Mouse (Mus musculus) liver, embryonic 14.5 days (tissue): ENCODE results near the gene Trim14. TPM values are rescaled to one million over a fixed set of nuclear protein-coding genes. Genes with fewer than 3 reads are reported as not detected.

Source experiments
- ATAC-seq: fragments of 200-750 bp; cut with Nextera tagmentation; 2 replicates; pipeline ENCODE4 v1.8.0; 2017; ENCODE audit warnings: moderate number of reproducible peaks, mild to moderate bottlenecking, moderate library complexity; ENCODE audit not compliant: insufficient read depth
- DNase-seq, 3 experiments: peaks; one replicate each; pipeline ENCODE4 v3.0.0-alpha.2; 2012 to 2013; ENCODE audit warnings: low read depth in 3 of 3, low spot score in 3 of 3
- H3K27ac ChIP-seq: fragments of 300-500 bp; sonication (generic); 2 replicates; pipeline ENCODE4 v1.5.1; 2014; ENCODE audit warnings: moderate library complexity, mild to moderate bottlenecking, control low read depth, inconsistent platforms
- H3K27me3 ChIP-seq: fragments of 300-500 bp; sonication (generic); 2 replicates; pipeline ENCODE4 v1.6.1; 2014; ENCODE audit warnings: mild to moderate bottlenecking, low read length, moderate library complexity; ENCODE audit not compliant: control insufficient read depth, insufficient read depth
- H3K36me3 ChIP-seq: fragments of 300-500 bp; sonication (generic); replicated peaks from 2 replicates; pipeline ENCODE4 v1.6.1; 2014; ENCODE audit warnings: low read depth; ENCODE audit not compliant: control insufficient read depth, insufficient read depth
- H3K4me1 ChIP-seq, 2 experiments: fragments of 200-500 bp in 1 of 2; fragments of 300-500 bp in 1 of 2; sonication (generic) in 1 of 2; replicated peaks; 2 replicates each; pipeline ENCODE4 v1.6.1; 2012 to 2014; ENCODE audit warnings: antibody characterized with exemption in 1 of 2, inconsistent platforms in 1 of 2, low read length in 1 of 2; ENCODE audit not compliant: control insufficient read depth in 2 of 2, insufficient read depth in 2 of 2
- H3K4me2 ChIP-seq: fragments of 300-500 bp; sonication (generic); 2 replicates; pipeline ENCODE4 v1.6.1; 2014; ENCODE audit warnings: low read depth, mild to moderate bottlenecking, control low read depth, moderate library complexity
- H3K4me3 ChIP-seq, 2 experiments: fragments of 200-500 bp in 1 of 2; fragments of 300-500 bp in 1 of 2; sonication (generic) in 1 of 2; 2 replicates each; pipeline ENCODE4 v1.5.1; 2012 to 2014; ENCODE audit warnings: low read depth in 2 of 2, low read length in 2 of 2, mild to moderate bottlenecking in 2 of 2, control low read depth in 1 of 2, inconsistent platforms in 1 of 2, moderate library complexity in 1 of 2; ENCODE audit not compliant: insufficient read depth in 1 of 2
- H3K9ac ChIP-seq: fragments of 300-500 bp; sonication (generic); replicated peaks from 2 replicates; pipeline ENCODE4 v1.6.1; 2014; ENCODE audit warnings: mild to moderate bottlenecking, control low read depth, moderate library complexity
- H3K9me3 ChIP-seq: fragments of 300-500 bp; sonication (generic); 2 replicates; pipeline ENCODE4 v1.6.1; 2016; ENCODE audit warnings: low read length, mixed read lengths; ENCODE audit not compliant: control insufficient read depth
- CTCF ChIP-seq: IDR thresholded peaks from 2 replicates; pipeline ENCODE4 v1.5.1; 2016; ENCODE audit warnings: antibody characterized with exemption, low read depth, control low read depth
- EP300 ChIP-seq: IDR thresholded peaks from 2 replicates; pipeline ENCODE4 v1.6.1; 2016; ENCODE audit warnings: antibody characterized with exemption, low read depth
- WGBS: fragments of 180-500 bp; shearing (Covaris S2); extraction: QIAGEN DNeasy Blood & Tissue Kit; methylation state at CpG from one replicate; pipeline ENCODE4 v1.1.7; 2014; ENCODE audit not compliant: insufficient replicate concordance; 5-methylcytosine and 5-hydroxymethylcytosine counted together
- polyA plus RNA-seq, 2 experiments: library from polyadenylated mRNA; depleted of rRNA in 1 of 2; stranded (reverse) in 1 of 2; unstranded in 1 of 2; fragments of >200 nt; fragmentation: Nextera tagmentation in 1 of 2; extraction: Ambion mirVana in 1 of 2; gene quantifications; 2 replicates each; pipeline versions ENCODE4 v1.2.1 to v1.2.3; 2012 to 2014

Trim14 gene
- polyA plus RNA-seq, 2 experiments: 4.1 to 7.5 TPM

GRCm38 (mm10) chr4:46527558-46527926, 8.4 kb downstream of the Trim14 start:
- DNase-seq: no peak

GRCm38 (mm10) chr4:46526798-46527557, 9.0 kb downstream of the Trim14 start:
- peaks cover 20 to 32% of the 10 kb centered on the region in 2 experiments for H3K4me1 ChIP-seq
- H3K4me2 ChIP-seq: peak overlapping the region; percentile 72
- peak; percentile 88 for TF ChIP-seq EP300
- peak; percentile 75 for TF ChIP-seq CTCF
- ATAC-seq: peak; percentile 92
- 13% methylated on average over 17 of the region's 17 CpGs for WGBS
- H3K27me3 ChIP-seq: no peaks in the 10 kb centered on the region
- peaks cover 3% of the 10 kb centered on the region; the same call in 1 of the 2 replicates for H3K36me3 ChIP-seq
- H3K4me3 ChIP-seq: peak overlapping the region; percentile 32 to 63
- peak; percentile 68 to 77 (median 69) for DNase-seq
- no peak overlapping the region for H3K9ac ChIP-seq
- H3K27ac ChIP-seq: peak overlapping the region; percentile 84
- no peaks in the 10 kb centered on the region for H3K9me3 ChIP-seq

More at GRCm38 (mm10) chr4:46527558-46527926, 8.4 kb downstream of the Trim14 start:
- Histone ChIP-seq H3K9me3 (no peaks in the 10 kb centered on the region), H3K36me3 (peaks cover 3% of the 10 kb centered on the region; the same call in 1 of the 2 replicates), H3K4me2 (peak overlapping the region; percentile 72), H3K27me3 (no peaks in the 10 kb centered on the region; the same call in 1 of the 2 replicates), H3K4me3 (peak overlapping the region; percentile 32 to 63), H3K4me1 (peaks cover 20 to 32% of the 10 kb centered on the region in 2 experiments), H3K27ac (peak overlapping the region; percentile 84), H3K9ac (peak overlapping the region; percentile 4; the same call in 1 of the 2 replicates)
- under 1% methylated on average over 7 of the region's 7 CpGs for WGBS
- TF ChIP-seq CTCF: no peak
- no peak for TF ChIP-seq EP300
- ATAC-seq: peak; percentile 87

- Histone ChIP-seq H3K27me3 (no peaks in the 10 kb centered on the region), H3K9ac (no peak overlapping the region), H3K27ac (no peak overlapping the region), H3K4me3 (no peak overlapping the region), H3K9me3 (no peaks in the 10 kb centered on the region), H3K4me2 (no peak overlapping the region), H3K36me3 (peaks cover 3% of the 10 kb centered on the region; the same call in 1 of the 2 replicates), H3K4me1 (peaks cover 20 to 32% of the 10 kb centered on the region in 2 experiments)
- no peak for TF ChIP-seq CTCF
- TF ChIP-seq EP300: no peak
- ATAC-seq: no peak
- DNase-seq: no peak
- 59% methylated on average over 3 of the region's 3 CpGs for WGBS
Measured at GRCm38 (mm10) chr4:46526226-46526625, 9.7 kb downstream of the Trim14 start.

- ATAC-seq (no peak), DNase-seq (no peak)
- H3K9ac ChIP-seq: no peak overlapping the region
- H3K4me2 ChIP-seq: no peak overlapping the region
- peaks cover 3% of the 10 kb centered on the region; the same call in 1 of the 2 replicates for H3K36me3 ChIP-seq
- H3K9me3 ChIP-seq: no peaks in the 10 kb centered on the region
- no peak for TF ChIP-seq EP300
- no peak for TF ChIP-seq CTCF
- H3K27ac ChIP-seq: no peak overlapping the region
- peaks cover 20 to 25% of the 10 kb centered on the region in 2 experiments for H3K4me1 ChIP-seq
- 79% methylated on average over 4 of the region's 4 CpGs for WGBS
- H3K4me3 ChIP-seq: no peak overlapping the region
- H3K27me3 ChIP-seq: no peaks in the 10 kb centered on the region
Measured at GRCm38 (mm10) chr4:46523324-46523723, 12.6 kb downstream of the Trim14 start.

GRCm38 (mm10) chr4:46521457-46521856, 14.5 kb downstream of the Trim14 start:
- H3K27me3 ChIP-seq: no peaks in the 10 kb centered on the region
- H3K4me1 ChIP-seq: peaks cover 5 to 8% of the 10 kb centered on the region in 2 experiments
- H3K9me3 ChIP-seq: no peaks in the 10 kb centered on the region
- no peak overlapping the region for H3K4me2 ChIP-seq
- H3K36me3 ChIP-seq: peaks cover 3% of the 10 kb centered on the region; the same call in 1 of the 2 replicates
- no peak overlapping the region for H3K27ac ChIP-seq
- H3K4me3 ChIP-seq: no peak overlapping the region
- 72% methylated on average over 10 of the region's 10 CpGs for WGBS
- no peak overlapping the region for H3K9ac ChIP-seq
- DNase-seq: no peak
- no peak for TF ChIP-seq EP300
- TF ChIP-seq CTCF: no peak
- no peak for ATAC-seq
